Mouse (Mus musculus) urinary bladder, adult 2 months (tissue): Measurements from ENCODE around the gene Setd3. TPM values are rescaled to one million over a fixed set of nuclear protein-coding genes. Genes with fewer than 3 reads are reported as not detected.

ENCODE experiments used
- DNase-seq: peaks from one replicate; pipeline ENCODE4 v3.0.0; 2022; ENCODE audit warnings: low spot score
- polyA plus RNA-seq: library from polyadenylated mRNA; depleted of rRNA; stranded (reverse); fragments of >200 nt; gene quantifications from 2 replicates; pipeline ENCODE4 v1.2.3, GENCODE M21; 2012; rRNA removed

Setd3 gene
- polyA plus RNA-seq, 1 experiment = 70.3 TPM

DNA sequence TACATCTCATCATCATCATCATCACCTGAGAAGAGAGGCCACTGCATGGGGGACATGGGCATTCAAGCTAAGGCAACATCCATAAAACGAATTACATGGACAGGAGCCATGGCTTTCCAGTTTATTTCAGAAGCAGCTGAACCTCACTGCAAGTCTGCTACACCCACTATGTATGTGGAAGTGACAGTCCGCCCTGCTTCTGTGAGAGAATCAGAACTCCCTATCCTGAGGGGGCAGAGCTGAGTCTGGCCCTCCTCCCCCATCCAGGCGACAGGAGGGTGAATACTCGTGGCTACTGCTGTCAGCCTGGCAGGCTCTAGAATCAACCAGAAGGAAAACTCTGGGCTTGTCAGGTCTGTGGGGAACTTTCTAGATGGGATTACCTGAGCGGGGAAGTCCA, 106.2 kb downstream of the Setd3 start:
- DNase-seq = no peak

DNA sequence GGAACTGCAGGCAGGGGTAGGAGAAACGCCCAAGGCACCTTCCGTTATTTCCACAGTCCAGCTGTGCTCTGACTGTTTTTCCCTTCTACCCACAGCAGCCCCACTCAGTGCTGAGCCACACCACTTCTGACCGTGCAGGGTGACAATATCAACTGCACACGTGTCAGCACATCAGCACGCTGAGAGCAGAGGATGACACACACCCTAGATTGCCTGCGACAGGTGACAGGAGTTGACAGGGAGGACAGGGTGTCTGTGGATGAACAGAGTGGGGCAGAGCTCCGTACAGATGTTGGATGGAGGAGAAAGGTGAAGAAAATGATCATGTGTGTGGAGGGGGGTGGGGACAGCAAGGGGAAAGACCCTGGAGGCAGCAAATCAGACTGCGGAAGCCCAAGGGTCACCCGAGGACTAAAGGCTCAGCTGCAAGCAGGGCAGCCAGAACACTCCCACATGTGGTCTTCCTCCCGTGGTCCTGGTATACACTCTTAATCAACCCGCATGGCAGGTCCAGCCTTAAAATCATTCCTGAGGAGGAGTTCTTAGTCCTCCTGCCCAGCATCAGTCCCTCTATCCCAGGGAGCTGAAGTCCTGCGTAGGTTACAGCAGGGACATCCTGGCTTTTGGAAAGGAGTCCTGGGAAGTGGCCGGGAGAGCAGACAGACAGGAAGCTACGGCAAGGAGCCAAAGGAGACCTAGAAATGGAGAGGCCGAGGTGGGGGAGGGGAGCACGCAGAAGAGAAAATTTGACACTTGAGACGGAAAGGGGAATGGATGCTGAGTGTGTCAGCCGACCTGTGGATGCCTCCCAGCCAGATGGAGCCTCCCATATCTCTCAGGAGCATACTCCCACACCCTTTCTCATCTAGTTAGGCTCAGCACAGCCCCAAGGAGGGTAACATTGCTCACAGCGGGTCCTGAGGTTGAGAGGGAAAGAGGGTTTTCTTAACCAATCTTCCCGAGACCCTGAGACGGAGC, 108.1 kb downstream of the Setd3 start:
- DNase-seq = no peak

GRCm38 (mm10) chr12:108069504-108069903, 109.6 kb downstream of the Setd3 start:
- DNase-seq = no peak

GRCm38 (mm10) chr12:108067811-108068375, 111.2 kb downstream of the Setd3 start:
- DNase-seq = no peak

- no peak for DNase-seq
Measured at GRCm38 (mm10) chr12:108067231-108067630, 111.9 kb downstream of the Setd3 start.

DNA sequence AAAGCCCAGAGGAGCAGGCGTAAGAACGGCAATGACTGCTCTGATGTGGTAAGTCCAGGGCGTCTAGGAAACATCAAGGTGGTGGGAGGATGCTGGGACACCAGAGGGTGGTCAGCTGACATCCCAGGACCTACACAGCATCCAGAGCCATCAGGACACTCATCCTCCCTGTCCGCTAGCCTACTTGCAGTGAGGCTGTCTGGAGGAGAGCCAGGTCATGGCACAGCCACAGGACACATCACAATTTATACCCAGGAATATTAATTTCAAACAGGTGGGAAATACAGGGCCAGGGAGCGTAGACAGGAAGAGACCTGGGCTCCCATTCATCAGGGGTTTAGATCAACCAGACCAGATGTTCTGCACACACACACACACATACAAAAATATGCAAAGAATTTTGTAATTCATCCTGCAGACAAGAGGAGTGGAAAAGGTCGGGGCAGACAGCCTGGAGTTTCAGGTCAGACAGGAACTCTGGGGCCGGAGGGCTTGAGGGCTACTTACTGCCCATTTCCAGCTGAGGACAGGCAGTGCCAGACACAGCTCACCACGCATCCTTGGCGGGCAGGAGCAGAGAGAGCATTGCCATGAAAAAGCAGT, 114.6 kb downstream of the Setd3 start:
- no peak for DNase-seq

DNA sequence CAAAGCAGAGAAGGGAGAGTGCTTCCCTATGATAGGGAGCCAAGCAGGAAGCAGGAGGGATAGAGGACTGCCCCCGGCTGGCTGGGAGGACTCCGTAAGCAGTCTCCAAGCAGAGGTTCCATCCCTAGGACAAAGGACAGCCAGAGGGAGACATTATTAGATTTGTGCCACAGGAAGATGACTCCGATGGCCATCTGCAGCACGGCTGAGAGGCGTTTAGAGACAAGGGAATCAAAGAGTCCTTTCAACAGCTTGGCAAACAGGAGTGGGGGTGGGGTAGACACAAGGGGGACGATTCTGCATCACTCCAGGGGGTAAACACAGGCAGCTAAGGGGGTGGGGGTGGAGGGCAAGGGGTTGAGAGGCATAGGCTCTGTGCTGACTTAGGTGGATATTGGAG, 115.1 kb downstream of the Setd3 start:
- DNase-seq = no peak

- DNase-seq = no peak
Measured at GRCm38 (mm10) chr12:108062137-108062536, 117.0 kb downstream of the Setd3 start.

- no peak for DNase-seq
Measured at GRCm38 (mm10) chr12:108061661-108062060, 117.5 kb downstream of the Setd3 start.

Other genes starting within 250 kb of the Setd3 start
- 0.44 and 0.77 TPM in 2 replicates for gene Bcl11b, start 175.7 kb downstream of the Setd3 start, polyA plus RNA-seq
- 13.0 and 22.9 TPM in 2 replicates for gene Ccnk, start 265 bp upstream of the Setd3 start, polyA plus RNA-seq
- gene Ccdc85c, start 96.1 kb upstream of the Setd3 start, polyA plus RNA-seq = 14.6 and 23.1 TPM in 2 replicates
- 2.9 and 3.2 TPM in 2 replicates for gene Hhipl1, start 127.0 kb upstream of the Setd3 start, polyA plus RNA-seq
- gene Cyp46a1, start 155.1 kb upstream of the Setd3 start, polyA plus RNA-seq = 7.4 and 8.3 TPM in 2 replicates
- 182 and 223 TPM in 2 replicates for gene Eml1, start 191.6 kb upstream of the Setd3 start, polyA plus RNA-seq